Mouse (Mus musculus) T-helper 1 cell (primary cell): ENCODE measurements at regions not wholly inside any gene's neighbourhood (a gene's known extent, or its start where the extent isn't known, plus 50 kb on each side); places are given as distances from the start of the nearest gene placed in this dataset.

Experiments used
- in situ Hi-C: fragments of 300-600 bp; cut with MboI, MseI; formaldehyde crosslinking; loops from one replicate; pipeline ENCODE4 v1.15.1; 2025; ENCODE audit warnings: high pct_unique_total_duplicates

- in situ Hi-C loops: no loop called here
Observed at GRCm38 (mm10) chrX:99216633-99217459, 80.9 kb downstream of the Efnb1 start.

GRCm38 (mm10) chrX:99215931-99216330 is 80.0 kb downstream of the Efnb1 start:
- in situ Hi-C loops: no loop called here

GRCm38 (mm10) chrX:99215111-99215510 is 79.2 kb downstream of the Efnb1 start:
- in situ Hi-C loops: no loop called here

- in situ Hi-C loops: no loop called here
Observed at GRCm38 (mm10) chrX:99213565-99214153, 77.7 kb downstream of the Efnb1 start.

- in situ Hi-C loops: no loop called here
Observed at GRCm38 (mm10) chrX:99204077-99204476, 68.1 kb downstream of the Efnb1 start.

GRCm38 (mm10) chrX:99201081-99201480 is 65.2 kb downstream of the Efnb1 start:
- in situ Hi-C loops: no loop called here

GRCm38 (mm10) chrX:99199669-99200068 is 63.7 kb downstream of the Efnb1 start:
- in situ Hi-C loops: no loop called here

- in situ Hi-C loops: no loop called here
Observed at GRCm38 (mm10) chrX:99198961-99199631, 63.2 kb downstream of the Efnb1 start.
